Mouse (Mus musculus): ENCODE results near the gene Yju2.

Gene Yju2

GRCm38 (mm10) chr17:56006956-56007355 is 48.1 kb downstream of the Yju2 start:
- no peak for DNase-seq (ENCODE audit: low spot score in 2 of 2)

- no peak for DNase-seq (ENCODE audit: low spot score in 2 of 2)
Observed at GRCm38 (mm10) chr17:56007444-56008355, 48.8 kb downstream of the Yju2 start.

DNA sequence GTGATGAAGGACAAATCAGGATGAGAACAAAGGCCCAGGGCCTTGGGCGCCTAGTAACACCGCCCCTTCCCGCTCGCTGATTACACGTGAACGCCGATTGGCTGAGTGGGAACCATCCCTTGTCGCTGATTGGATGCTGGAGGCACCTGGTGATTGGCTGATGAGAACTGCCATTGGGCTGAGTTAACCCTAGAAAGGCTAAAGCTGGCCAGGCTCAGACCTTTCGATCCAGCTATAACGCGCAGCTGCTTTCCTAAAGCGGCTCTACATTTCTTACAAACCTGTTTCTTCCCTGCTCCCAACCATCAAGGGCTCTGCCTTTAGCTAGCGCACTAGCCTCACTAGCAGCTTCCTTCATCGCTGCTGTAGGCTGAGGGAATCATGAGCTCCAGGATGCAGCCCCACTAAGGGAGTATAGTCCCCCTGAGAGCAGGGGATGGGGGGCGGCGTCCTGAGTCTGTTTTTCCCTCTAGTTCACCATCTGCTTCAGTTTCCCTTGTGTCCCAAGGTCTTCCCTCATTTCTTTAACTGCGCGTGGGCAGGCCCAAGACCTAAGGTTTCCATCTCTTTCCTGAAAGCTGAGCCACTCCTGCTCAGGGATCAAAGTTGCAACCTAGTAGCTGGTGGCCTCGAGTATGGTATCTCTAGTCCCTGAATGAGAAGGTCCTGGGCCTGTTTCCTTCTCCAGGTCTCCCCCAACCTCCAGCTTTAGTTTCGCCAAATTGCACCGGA is 49.6 kb downstream of the Yju2 start:
- peak; percentile 93 to 96 for DNase-seq (ENCODE audit: low spot score in 2 of 2)

- peak; percentile 90 to 93 for DNase-seq (ENCODE audit: low spot score in 2 of 2)
Observed at GRCm38 (mm10) chr17:56009088-56009961, 50.4 kb downstream of the Yju2 start.

- no peak for DNase-seq (ENCODE audit: low spot score in 2 of 2)
Observed at GRCm38 (mm10) chr17:56009962-56010240, 51.0 kb downstream of the Yju2 start.

- DNase-seq (ENCODE audit: low spot score in 2 of 2) = no peak
Observed at GRCm38 (mm10) chr17:56010255-56010654, 51.4 kb downstream of the Yju2 start.

DNA sequence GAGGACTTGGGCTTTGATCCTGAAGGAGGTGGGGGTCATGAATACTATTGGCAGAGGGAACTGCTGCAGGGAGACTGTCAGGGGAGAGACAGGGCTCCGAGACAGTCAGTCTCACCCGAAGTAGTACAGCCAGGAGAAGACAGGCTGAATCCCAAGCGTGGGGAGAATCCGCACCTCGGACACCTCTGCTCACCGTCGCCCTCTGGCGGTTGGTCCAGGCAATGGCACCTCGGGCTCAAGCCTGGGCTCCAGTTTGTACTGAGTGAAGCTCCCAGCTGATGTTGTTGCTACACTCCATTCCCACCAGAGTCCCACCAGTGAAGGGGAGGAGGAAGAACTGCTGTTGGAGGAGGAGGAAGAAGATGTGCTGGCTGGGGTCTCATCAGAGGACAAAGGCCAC is 51.8 kb downstream of the Yju2 start:
- DNase-seq (ENCODE audit: low spot score in 2 of 2) = no peak

- DNase-seq (ENCODE audit: low spot score in 2 of 2) = no peak
Observed at GRCm38 (mm10) chr17:56011441-56011840, 52.5 kb downstream of the Yju2 start.

- no peak for DNase-seq (ENCODE audit: low spot score in 2 of 2)
Observed at GRCm38 (mm10) chr17:56015293-56015692, 56.4 kb downstream of the Yju2 start.

DNA sequence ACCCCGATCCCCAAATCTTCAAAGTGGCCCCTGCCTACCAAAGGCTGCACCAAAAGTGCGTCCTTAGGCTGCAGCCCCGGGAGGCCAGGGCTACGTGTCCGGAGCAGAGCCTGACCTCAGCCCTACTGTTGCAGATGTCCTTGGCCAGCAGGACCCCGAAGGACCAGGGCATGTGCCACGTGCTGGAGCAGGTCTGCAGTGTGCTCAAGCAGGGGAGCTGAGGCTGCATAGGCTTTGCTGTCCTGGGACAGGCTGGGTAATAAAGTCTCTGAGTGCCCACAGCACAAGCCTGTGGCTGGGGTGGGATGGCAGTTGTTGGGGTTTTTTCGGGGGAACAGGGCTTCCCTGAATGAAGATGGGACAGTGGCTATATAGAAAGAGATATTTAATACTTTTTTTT is 57.5 kb downstream of the Yju2 start:
- DNase-seq (ENCODE audit: low spot score in 2 of 2) = no peak

GRCm38 (mm10) chr17:56016793-56017785 is 58.2 kb downstream of the Yju2 start:
- DNase-seq (ENCODE audit: low spot score in 2 of 2) = no peak

DNA sequence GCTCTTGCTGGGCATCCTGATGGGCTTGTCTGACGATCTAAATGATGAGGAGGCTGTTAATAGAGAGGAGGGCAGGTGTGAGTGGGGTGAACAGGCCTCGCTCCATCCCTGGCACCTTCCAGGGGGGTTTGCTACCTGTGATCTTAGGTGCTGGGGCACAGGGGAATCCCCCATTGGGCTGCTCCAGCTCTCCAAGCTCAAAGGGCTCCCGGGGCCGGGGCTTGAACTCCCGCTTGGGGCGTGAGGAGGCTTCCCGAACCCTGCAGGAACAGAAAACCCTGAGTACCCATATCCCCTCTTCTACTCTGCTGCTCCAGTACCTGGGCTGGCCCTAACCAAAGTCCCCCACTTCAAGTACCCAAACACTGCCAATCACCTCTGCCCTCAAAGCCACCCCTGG is 58.9 kb downstream of the Yju2 start:
- no peak for DNase-seq (ENCODE audit: low spot score in 2 of 2)
